Mouse (Mus musculus): Measurements from ENCODE around the gene Hnf4a. TPM values are rescaled to one million over a fixed set of nuclear protein-coding genes. Genes with fewer than 3 reads are reported as not detected.

Hnf4a gene
- polyA plus RNA-seq, 1 experiment from 2014 or later = 90.5 TPM

- Histone ChIP-seq H3K9me3 (ENCODE audit: control insufficient read depth, low read length) (no peaks in the 10 kb centered on the region), H3K4me3 (ENCODE audit: low read depth, low read length) (no peak overlapping the region), H3K4me2 (ENCODE audit: low read length) (no peak overlapping the region), H3K36me3 (ENCODE audit: control insufficient read depth, insufficient read depth, low read length) (no peaks in the 10 kb centered on the region), H3K27me3 (replicated peaks; ENCODE audit: control insufficient read depth, insufficient read depth, low read length) (no peaks in the 10 kb centered on the region), H3K9ac (ENCODE audit: low read length) (no peak overlapping the region), H3K4me1 (replicated peaks; ENCODE audit: control insufficient read depth, insufficient read depth, low read length) (no peaks in the 10 kb centered on the region; the same call in 1 of the 2 replicates), H3K27ac (ENCODE audit: low read depth) (no peak overlapping the region)
- no peak for DNase-seq (ENCODE audit: low spot score)
- WGBS = 84% methylated on average over 9 of the region's 9 CpGs
- ATAC-seq (replicated peaks; ENCODE audit: low FRiP score, low TSS enrichment, low read depth) = no peak
Observed at GRCm38 (mm10) chr2:163533226-163533625, 26.6 kb downstream of the Hnf4a start.

- peak overlapping the region; percentile 29; the same call in 1 of the 2 replicates for H3K9ac ChIP-seq (ENCODE audit: low read length)
- H3K4me1 ChIP-seq (replicated peaks; ENCODE audit: control insufficient read depth, insufficient read depth, low read length) = peaks cover 3% of the 10 kb centered on the region; the same call in 1 of the 2 replicates
- peak overlapping the region; percentile 47 for H3K27ac ChIP-seq (ENCODE audit: low read depth)
- no peaks in the 10 kb centered on the region for H3K27me3 ChIP-seq (replicated peaks; ENCODE audit: control insufficient read depth, insufficient read depth, low read length)
- ATAC-seq (replicated peaks; ENCODE audit: low FRiP score, low TSS enrichment, low read depth) = peak; percentile 56
- no peaks in the 10 kb centered on the region for H3K9me3 ChIP-seq (ENCODE audit: control insufficient read depth, low read length)
- no peaks in the 10 kb centered on the region for H3K36me3 ChIP-seq (ENCODE audit: control insufficient read depth, insufficient read depth, low read length)
- H3K4me2 ChIP-seq (ENCODE audit: low read length) = peak overlapping the region; percentile 55
- DNase-seq (ENCODE audit: low spot score) = peak; percentile 96
- peak overlapping the region; percentile 23; the same call in 1 of the 2 replicates for H3K4me3 ChIP-seq (ENCODE audit: low read depth, low read length)
- WGBS = 8% methylated on average over 22 of the region's 22 CpGs
Observed at GRCm38 (mm10) chr2:163534958-163535524, 28.4 kb downstream of the Hnf4a start.

- 82% methylated on average over 5 of the region's 5 CpGs for WGBS
- no peak for DNase-seq (ENCODE audit: low spot score)
Observed at GRCm38 (mm10) chr2:163537443-163537842, 30.8 kb downstream of the Hnf4a start.

GRCm38 (mm10) chr2:163538410-163538809 is 31.8 kb downstream of the Hnf4a start:
- H3K9ac ChIP-seq (ENCODE audit: low read length) = no peak overlapping the region
- no peak overlapping the region for H3K4me3 ChIP-seq (ENCODE audit: low read depth, low read length)
- H3K4me1 ChIP-seq (replicated peaks; ENCODE audit: control insufficient read depth, insufficient read depth, low read length) = peaks cover 3% of the 10 kb centered on the region; the same call in 1 of the 2 replicates
- H3K4me2 ChIP-seq (ENCODE audit: low read length) = no peak overlapping the region
- ATAC-seq (replicated peaks; ENCODE audit: low FRiP score, low TSS enrichment, low read depth) (no peak), DNase-seq (ENCODE audit: low spot score) (no peak)
- H3K27ac ChIP-seq (ENCODE audit: low read depth) = no peak overlapping the region
- 0 out of 2 replicates have a peak, but pooled peaks cover 3% of the 10 kb centered on the region for H3K36me3 ChIP-seq (ENCODE audit: control insufficient read depth, insufficient read depth, low read length)
- no peaks in the 10 kb centered on the region for H3K27me3 ChIP-seq (replicated peaks; ENCODE audit: control insufficient read depth, insufficient read depth, low read length)
- WGBS = 82% methylated on average over 2 of the region's 2 CpGs
- no peaks in the 10 kb centered on the region for H3K9me3 ChIP-seq (ENCODE audit: control insufficient read depth, low read length)

More at GRCm38 (mm10) chr2:163537443-163537842, 30.8 kb downstream of the Hnf4a start:
- no peak overlapping the region for H3K4me3 ChIP-seq (ENCODE audit: low read depth, low read length)
- H3K27me3 ChIP-seq (replicated peaks; ENCODE audit: control insufficient read depth, insufficient read depth, low read length) = no peaks in the 10 kb centered on the region
- H3K9me3 ChIP-seq (ENCODE audit: control insufficient read depth, low read length) = no peaks in the 10 kb centered on the region
- ATAC-seq (replicated peaks; ENCODE audit: low FRiP score, low TSS enrichment, low read depth) = no peak
- no peak overlapping the region for H3K4me2 ChIP-seq (ENCODE audit: low read length)
- H3K4me1 ChIP-seq (replicated peaks; ENCODE audit: control insufficient read depth, insufficient read depth, low read length) = peaks cover 3% of the 10 kb centered on the region; the same call in 1 of the 2 replicates
- no peak overlapping the region for H3K9ac ChIP-seq (ENCODE audit: low read length)
- H3K36me3 ChIP-seq (ENCODE audit: control insufficient read depth, insufficient read depth, low read length) = no peaks in the 10 kb centered on the region
- no peak overlapping the region for H3K27ac ChIP-seq (ENCODE audit: low read depth)

- peaks cover 3% of the 10 kb centered on the region; the same call in 1 of the 2 replicates for H3K4me1 ChIP-seq (replicated peaks; ENCODE audit: control insufficient read depth, insufficient read depth, low read length)
- no peak overlapping the region for H3K27ac ChIP-seq (ENCODE audit: low read depth)
- no peaks in the 10 kb centered on the region for H3K9me3 ChIP-seq (ENCODE audit: control insufficient read depth, low read length)
- DNase-seq (ENCODE audit: low spot score) (no peak), ATAC-seq (replicated peaks; ENCODE audit: low FRiP score, low TSS enrichment, low read depth) (no peak)
- H3K9ac ChIP-seq (ENCODE audit: low read length) = no peak overlapping the region
- no peak overlapping the region for H3K4me3 ChIP-seq (ENCODE audit: low read depth, low read length)
- WGBS = 59% methylated on average over 13 of the region's 13 CpGs
- H3K27me3 ChIP-seq (replicated peaks; ENCODE audit: control insufficient read depth, insufficient read depth, low read length) = no peaks in the 10 kb centered on the region
- 0 out of 2 replicates have a peak, but pooled peaks cover 3% of the 10 kb centered on the region for H3K36me3 ChIP-seq (ENCODE audit: control insufficient read depth, insufficient read depth, low read length)
- H3K4me2 ChIP-seq (ENCODE audit: low read length) = no peak overlapping the region
Observed at GRCm38 (mm10) chr2:163539321-163540040, 32.9 kb downstream of the Hnf4a start.

GRCm38 (mm10) chr2:163540231-163541117 is 33.9 kb downstream of the Hnf4a start:
- Histone ChIP-seq H3K36me3 (ENCODE audit: control insufficient read depth, insufficient read depth, low read length) (0 out of 2 replicates have a peak, but pooled peaks cover 3% of the 10 kb centered on the region), H3K9me3 (ENCODE audit: control insufficient read depth, low read length) (no peaks in the 10 kb centered on the region), H3K27ac (ENCODE audit: low read depth) (no peak overlapping the region), H3K4me2 (ENCODE audit: low read length) (no peak overlapping the region), H3K4me3 (ENCODE audit: low read depth, low read length) (no peak overlapping the region), H3K27me3 (replicated peaks; ENCODE audit: control insufficient read depth, insufficient read depth, low read length) (no peaks in the 10 kb centered on the region), H3K4me1 (replicated peaks; ENCODE audit: control insufficient read depth, insufficient read depth, low read length) (0 out of 2 replicates have a peak, but pooled peaks cover 3% of the 10 kb centered on the region), H3K9ac (ENCODE audit: low read length) (no peak overlapping the region)
- 60% methylated on average over 9 of the region's 9 CpGs for WGBS
- DNase-seq (ENCODE audit: low spot score) (no peak), ATAC-seq (replicated peaks; ENCODE audit: low FRiP score, low TSS enrichment, low read depth) (no peak)

GRCm38 (mm10) chr2:163541568-163542182 is 35.1 kb downstream of the Hnf4a start:
- no peaks in the 10 kb centered on the region for H3K9me3 ChIP-seq (ENCODE audit: control insufficient read depth, low read length)
- 0 out of 2 replicates have a peak, but pooled peaks cover 3% of the 10 kb centered on the region for H3K36me3 ChIP-seq (ENCODE audit: control insufficient read depth, insufficient read depth, low read length)
- H3K4me3 ChIP-seq (ENCODE audit: low read depth, low read length) = no peak overlapping the region
- H3K27me3 ChIP-seq (replicated peaks; ENCODE audit: control insufficient read depth, insufficient read depth, low read length) = no peaks in the 10 kb centered on the region
- WGBS = 70% methylated on average over 10 of the region's 10 CpGs
- ATAC-seq (replicated peaks; ENCODE audit: low FRiP score, low TSS enrichment, low read depth) (no peak), DNase-seq (ENCODE audit: low spot score) (no peak)
- H3K9ac ChIP-seq (ENCODE audit: low read length) = no peak overlapping the region
- H3K27ac ChIP-seq (ENCODE audit: low read depth) = no peak overlapping the region
- 0 out of 2 replicates have a peak, but pooled peaks cover 3% of the 10 kb centered on the region for H3K4me1 ChIP-seq (replicated peaks; ENCODE audit: control insufficient read depth, insufficient read depth, low read length)
- no peak overlapping the region for H3K4me2 ChIP-seq (ENCODE audit: low read length)

- no peak overlapping the region for H3K27ac ChIP-seq (ENCODE audit: low read depth)
- no peak overlapping the region for H3K4me3 ChIP-seq (ENCODE audit: low read depth, low read length)
- DNase-seq (ENCODE audit: low spot score) = no peak
- no peak for ATAC-seq (replicated peaks; ENCODE audit: low FRiP score, low TSS enrichment, low read depth)
- 0 out of 2 replicates have a peak, but pooled peaks cover 3% of the 10 kb centered on the region for H3K36me3 ChIP-seq (ENCODE audit: control insufficient read depth, insufficient read depth, low read length)
- WGBS = 88% methylated on average over 10 of the region's 10 CpGs
- H3K27me3 ChIP-seq (replicated peaks; ENCODE audit: control insufficient read depth, insufficient read depth, low read length) = no peaks in the 10 kb centered on the region
- no peaks in the 10 kb centered on the region for H3K9me3 ChIP-seq (ENCODE audit: control insufficient read depth, low read length)
- no peak overlapping the region for H3K4me2 ChIP-seq (ENCODE audit: low read length)
- 0 out of 2 replicates have a peak, but pooled peaks cover 3% of the 10 kb centered on the region for H3K4me1 ChIP-seq (replicated peaks; ENCODE audit: control insufficient read depth, insufficient read depth, low read length)
- no peak overlapping the region for H3K9ac ChIP-seq (ENCODE audit: low read length)
Observed at GRCm38 (mm10) chr2:163542674-163543073, 36.1 kb downstream of the Hnf4a start.

Data from intestine, embryonic 14.5 days (tissue).